Mouse (Mus musculus) hindbrain, embryonic 10.5 days (tissue): ENCODE measurements around the gene Nr3c2. TPM values are rescaled to one million over a fixed set of nuclear protein-coding genes. Genes with fewer than 3 reads are reported as not detected.
A peak's percentile ranks its signal among the peaks of the same experiment; 100 is the strongest.

Source experiments
- DNase-seq: peaks from one replicate; pipeline ENCODE4 v3.0.0-alpha.2; 2017; ENCODE audit warnings: low spot score
- H3K27ac ChIP-seq: fragments of 300-500 bp; sonication (generic); 2 replicates; pipeline ENCODE4 v1.5.1; 2016; ENCODE audit warnings: mild to moderate bottlenecking, moderate library complexity
- H3K27me3 ChIP-seq: fragments of 300-500 bp; sonication (generic); 2 replicates; pipeline ENCODE4 v1.6.1; 2016; ENCODE audit warnings: mild to moderate bottlenecking; ENCODE audit not compliant: poor library complexity, insufficient read depth, severe bottlenecking
- H3K36me3 ChIP-seq: fragments of 300-500 bp; sonication (generic); 2 replicates; pipeline ENCODE4 v1.6.1; 2016; ENCODE audit warnings: mild to moderate bottlenecking, moderate library complexity
- H3K4me1 ChIP-seq: fragments of 300-500 bp; sonication (generic); replicated peaks from 2 replicates; pipeline ENCODE4 v1.6.1; 2016; ENCODE audit warnings: mild to moderate bottlenecking
- H3K4me3 ChIP-seq: fragments of 300-500 bp; sonication (generic); 2 replicates; pipeline ENCODE4 v1.5.1; 2016; ENCODE audit warnings: mild to moderate bottlenecking, moderate library complexity
- H3K9me3 ChIP-seq: fragments of 300-500 bp; sonication (generic); 2 replicates; pipeline ENCODE4 v1.6.1; 2016; ENCODE audit warnings: mild to moderate bottlenecking, moderate library complexity
- WGBS: fragments of 180-500 bp; shearing (Covaris S2); methylation state at CpG from one replicate; pipeline ENCODE4 v1.1.7; 2016; 5-methylcytosine and 5-hydroxymethylcytosine counted together
- polyA plus RNA-seq: library from polyadenylated mRNA; unstranded; fragments of >200 nt; fragmentation: Nextera tagmentation; extraction: Ambion mirVana; gene quantifications from 2 replicates; pipeline ENCODE4 v1.2.1, GENCODE M21; 2016

The Nr3c2 gene
- polyA plus RNA-seq, 1 experiment from 2014 or later, result 0.72 TPM

DNA sequence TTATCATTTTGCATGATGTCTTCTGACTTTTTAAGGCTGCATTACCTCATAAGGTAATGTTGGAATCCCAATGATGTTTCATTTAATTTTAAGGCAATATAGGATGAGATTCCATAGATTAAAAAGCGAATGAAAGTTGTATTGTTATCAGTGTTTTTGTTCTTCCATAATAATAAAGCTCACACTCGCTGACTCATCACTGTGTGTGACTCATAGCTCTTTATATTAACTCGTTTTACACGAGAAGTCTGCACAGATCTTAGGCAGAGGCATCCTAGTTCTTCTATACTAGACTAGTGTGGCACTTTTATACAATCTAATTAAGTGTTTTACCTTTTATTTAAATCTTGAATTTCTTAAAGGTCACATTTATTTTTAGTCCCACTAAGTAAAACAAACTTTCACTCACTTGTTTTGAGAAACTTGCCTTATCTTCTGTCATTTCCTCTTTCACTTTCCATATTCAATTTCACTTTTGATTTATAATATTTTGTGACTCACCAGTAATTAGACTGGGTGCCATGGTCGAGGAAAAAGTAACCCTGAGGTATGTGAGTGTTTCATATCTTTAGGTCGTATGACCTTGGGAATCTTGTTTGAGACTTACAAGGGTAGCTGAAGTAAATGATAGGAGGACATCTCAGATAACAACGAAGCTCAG, 217.3 kb downstream of the Nr3c2 start:
- Histone ChIP-seq H3K4me3 (no peak overlapping the region), H3K27ac (no peak overlapping the region)
- 86% methylated on average over 7 of the region's 7 CpGs for WGBS

GRCm38 (mm10) chr8:77120810-77121570, 221.7 kb downstream of the Nr3c2 start:
- no peaks in the 10 kb centered on the region for H3K27me3 ChIP-seq
- no peak overlapping the region for H3K27ac ChIP-seq
- H3K4me3 ChIP-seq, result no peak overlapping the region
- H3K9me3 ChIP-seq, result no peaks in the 10 kb centered on the region
- 0 out of 2 replicates have a peak, but pooled peaks cover 2% of the 10 kb centered on the region for H3K4me1 ChIP-seq
- no peak for DNase-seq
- WGBS, result 73% methylated on average over 10 of the region's 10 CpGs
- no peaks in the 10 kb centered on the region for H3K36me3 ChIP-seq

More for the DNA sequence above, 217.3 kb downstream of the Nr3c2 start:
- DNase-seq, result no peak
- H3K36me3 ChIP-seq, result no peaks in the 10 kb centered on the region
- no peaks in the 10 kb centered on the region for H3K9me3 ChIP-seq
- 0 out of 2 replicates have a peak, but pooled peaks cover 2% of the 10 kb centered on the region for H3K4me1 ChIP-seq
- H3K27me3 ChIP-seq, result no peaks in the 10 kb centered on the region

DNA sequence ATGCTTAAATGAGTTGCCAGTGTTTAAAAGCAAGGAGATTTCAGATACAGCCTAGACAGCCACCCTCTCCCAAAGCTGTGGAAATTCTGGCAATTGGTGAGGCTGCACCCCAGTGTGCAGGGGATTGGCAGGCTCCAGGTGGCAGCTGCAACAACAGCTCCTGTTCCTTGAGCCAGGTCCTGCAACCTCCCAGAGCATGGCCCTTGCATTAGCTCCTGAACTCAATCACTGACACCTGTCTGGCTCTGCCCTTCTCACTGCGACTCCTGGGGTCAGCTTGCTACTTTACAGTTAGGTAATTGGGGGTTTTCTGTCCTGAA, 222.3 kb downstream of the Nr3c2 start:
- 50% methylated on average over 1 of the region's 1 CpGs for WGBS
- H3K27ac ChIP-seq, result no peak overlapping the region
- H3K36me3 ChIP-seq, result no peaks in the 10 kb centered on the region
- DNase-seq, result no peak
- no peaks in the 10 kb centered on the region for H3K9me3 ChIP-seq
- no peaks in the 10 kb centered on the region for H3K27me3 ChIP-seq
- no peak overlapping the region for H3K4me3 ChIP-seq
- 0 out of 2 replicates have a peak, but pooled peaks cover 2% of the 10 kb centered on the region for H3K4me1 ChIP-seq

DNA sequence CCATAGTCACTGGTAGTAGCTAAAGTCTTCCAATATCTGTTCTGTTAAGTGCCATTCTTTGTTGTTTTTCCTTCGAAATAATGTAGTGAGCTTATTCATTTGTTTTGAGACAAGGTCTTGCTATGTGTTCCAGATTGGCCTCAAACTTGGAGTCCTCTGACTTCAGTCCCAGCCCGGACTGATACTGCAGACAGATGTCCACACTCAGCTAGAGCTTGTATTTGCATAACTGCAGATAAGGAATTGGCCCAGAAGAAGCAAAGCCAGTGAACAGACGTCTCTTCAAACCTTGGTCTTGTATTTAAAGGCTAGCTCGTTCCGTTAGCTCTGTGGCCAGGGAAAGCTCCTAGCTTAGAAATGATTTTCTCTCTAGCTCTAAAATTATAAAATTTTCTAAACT, 223.1 kb downstream of the Nr3c2 start:
- DNase-seq, result no peak
- H3K36me3 ChIP-seq, result no peaks in the 10 kb centered on the region
- 0 out of 2 replicates have a peak, but pooled peaks cover 2% of the 10 kb centered on the region for H3K4me1 ChIP-seq
- H3K4me3 ChIP-seq, result no peak overlapping the region
- no peak overlapping the region for H3K27ac ChIP-seq
- no peaks in the 10 kb centered on the region for H3K9me3 ChIP-seq
- WGBS, result 77% methylated on average over 5 of the region's 5 CpGs
- H3K27me3 ChIP-seq, result no peaks in the 10 kb centered on the region

DNA sequence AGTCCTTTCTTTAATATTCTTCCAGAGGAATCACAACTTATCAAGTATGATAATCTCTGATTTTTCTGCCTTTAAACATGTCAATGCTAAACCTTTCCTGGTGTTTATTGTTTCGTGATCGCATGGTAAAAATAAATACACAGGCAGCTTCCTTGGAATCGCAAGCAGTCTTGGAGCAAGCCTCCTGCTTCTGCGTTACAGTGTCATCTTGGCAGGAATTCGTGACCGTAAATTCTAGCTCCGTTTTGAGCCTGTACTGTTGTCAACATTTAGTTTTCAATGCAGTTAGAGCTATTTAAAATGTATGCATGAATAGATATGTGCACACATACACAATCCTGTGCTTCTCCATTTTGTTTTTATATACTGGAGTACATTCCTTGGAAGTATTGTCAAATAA, 226.5 kb downstream of the Nr3c2 start:
- WGBS, result 97% methylated on average over 7 of the region's 7 CpGs

DNA sequence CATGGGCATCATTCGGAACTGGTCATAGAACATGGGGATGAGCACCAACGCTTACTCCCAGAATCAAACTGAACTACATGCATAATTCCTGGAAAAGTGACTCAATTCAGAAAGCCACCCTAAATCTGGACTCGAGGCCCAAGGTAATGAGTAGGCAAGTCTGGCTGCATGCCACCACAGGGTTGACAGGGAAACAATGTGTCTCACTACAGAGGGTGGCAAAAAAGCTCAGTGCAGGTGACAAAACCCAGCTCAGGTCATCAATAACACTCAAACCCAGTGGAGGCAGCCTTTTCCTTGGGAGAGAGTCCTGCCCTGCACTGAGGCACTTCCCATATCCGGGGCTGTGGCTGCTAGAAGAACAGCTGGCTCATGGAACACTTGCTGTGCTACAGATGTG, 228.8 kb downstream of the Nr3c2 start:
- Histone ChIP-seq H3K4me3 (no peak overlapping the region), H3K36me3 (no peaks in the 10 kb centered on the region), H3K4me1 (no peaks in the 10 kb centered on the region), H3K27ac (no peak overlapping the region), H3K9me3 (no peaks in the 10 kb centered on the region), H3K27me3 (no peaks in the 10 kb centered on the region)
- 90% methylated on average over 4 of the region's 4 CpGs for WGBS
- DNase-seq, result no peak

More for the DNA sequence above, 226.5 kb downstream of the Nr3c2 start:
- DNase-seq, result no peak
- H3K4me3 ChIP-seq, result no peak overlapping the region
- 0 out of 2 replicates have a peak, but pooled peaks cover 2% of the 10 kb centered on the region for H3K4me1 ChIP-seq
- H3K9me3 ChIP-seq, result no peaks in the 10 kb centered on the region
- no peaks in the 10 kb centered on the region for H3K27me3 ChIP-seq
- H3K27ac ChIP-seq, result no peak overlapping the region
- H3K36me3 ChIP-seq, result no peaks in the 10 kb centered on the region

GRCm38 (mm10) chr8:77132903-77133637, 233.8 kb downstream of the Nr3c2 start:
- WGBS, result 48% methylated on average over 11 of the region's 11 CpGs
- H3K36me3 ChIP-seq, result no peaks in the 10 kb centered on the region
- no peak overlapping the region for H3K27ac ChIP-seq
- DNase-seq, result no peak
- H3K4me1 ChIP-seq, result no peaks in the 10 kb centered on the region
- peaks cover 7% of the 10 kb centered on the region; the same call in 1 of the 2 replicates for H3K9me3 ChIP-seq
- H3K4me3 ChIP-seq, result no peak overlapping the region
- H3K27me3 ChIP-seq, result no peaks in the 10 kb centered on the region

GRCm38 (mm10) chr8:77133797-77134385, 234.6 kb downstream of the Nr3c2 start:
- H3K9me3 ChIP-seq, result peaks cover 7% of the 10 kb centered on the region; the same call in 1 of the 2 replicates
- no peak for DNase-seq
- H3K27me3 ChIP-seq, result no peaks in the 10 kb centered on the region
- H3K4me3 ChIP-seq, result no peak overlapping the region
- H3K27ac ChIP-seq, result no peak overlapping the region
- 74% methylated on average over 7 of the region's 7 CpGs for WGBS
- no peaks in the 10 kb centered on the region for H3K4me1 ChIP-seq
- no peaks in the 10 kb centered on the region for H3K36me3 ChIP-seq

DNA sequence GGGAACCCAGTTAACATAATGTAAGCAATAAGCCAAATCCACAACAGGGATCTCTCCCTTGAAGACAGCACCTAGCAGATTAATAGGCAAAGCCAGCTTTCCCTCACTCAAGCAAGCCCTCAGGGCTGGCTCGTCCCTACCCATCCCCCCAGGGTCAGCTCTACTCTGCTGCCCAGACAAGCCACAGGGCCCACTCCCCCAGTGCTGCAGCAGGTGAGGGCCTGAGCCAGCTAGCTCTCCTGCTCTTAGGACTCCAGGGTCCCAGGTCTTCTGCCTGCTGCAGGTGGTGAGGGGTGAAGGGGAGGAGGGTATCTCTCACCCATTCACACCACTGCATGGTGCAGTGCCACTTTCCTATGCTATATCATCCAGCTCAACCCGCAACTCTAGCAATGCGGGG, 246.0 kb downstream of the Nr3c2 start:
- H3K27ac ChIP-seq, result no peak overlapping the region
- H3K27me3 ChIP-seq, result no peaks in the 10 kb centered on the region
- no peak for DNase-seq
- no peaks in the 10 kb centered on the region for H3K36me3 ChIP-seq
- H3K4me3 ChIP-seq, result no peak overlapping the region
- H3K4me1 ChIP-seq, result no peaks in the 10 kb centered on the region
- peaks cover 5% of the 10 kb centered on the region; the same call in 1 of the 2 replicates for H3K9me3 ChIP-seq
- WGBS, result 77% methylated on average over 3 of the region's 3 CpGs

DNA sequence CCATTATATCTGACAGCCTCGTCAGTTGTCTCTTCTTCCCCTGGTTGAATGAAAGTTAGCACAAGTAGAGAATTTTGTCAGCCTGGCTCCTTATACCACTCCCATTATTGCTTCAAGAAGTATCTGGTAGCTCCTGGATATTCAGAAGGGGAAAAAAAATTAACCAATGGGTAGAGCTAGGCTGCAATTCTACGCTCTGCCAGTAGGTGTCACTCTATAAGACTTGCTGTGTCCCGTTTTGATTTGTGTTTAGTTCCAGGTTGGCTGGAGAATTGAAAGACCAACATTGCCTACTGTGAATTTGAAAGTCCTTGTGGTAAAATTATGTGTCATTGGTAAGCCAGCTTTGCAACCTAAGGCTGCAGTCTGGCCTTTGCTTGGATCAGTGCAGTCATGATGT, 255.3 kb downstream of the Nr3c2 start:
- Histone ChIP-seq H3K27me3 (no peaks in the 10 kb centered on the region), H3K27ac (no peak overlapping the region), H3K4me1 (no peaks in the 10 kb centered on the region), H3K9me3 (no peaks in the 10 kb centered on the region), H3K36me3 (no peaks in the 10 kb centered on the region), H3K4me3 (no peak overlapping the region)
- 48% methylated on average over 3 of the region's 3 CpGs for WGBS
- DNase-seq, result peak; percentile 18

- 94% methylated on average over 6 of the region's 6 CpGs for WGBS
- Histone ChIP-seq H3K36me3 (no peaks in the 10 kb centered on the region), H3K27me3 (no peaks in the 10 kb centered on the region), H3K4me3 (no peak overlapping the region), H3K27ac (no peak overlapping the region), H3K9me3 (no peaks in the 10 kb centered on the region), H3K4me1 (peaks cover 8% of the 10 kb centered on the region; the same call in 1 of the 2 replicates)
- DNase-seq, result no peak
These were observed 270.1 kb downstream of the Nr3c2 start for GRCm38 (mm10) chr8:77169320-77169719.

DNA sequence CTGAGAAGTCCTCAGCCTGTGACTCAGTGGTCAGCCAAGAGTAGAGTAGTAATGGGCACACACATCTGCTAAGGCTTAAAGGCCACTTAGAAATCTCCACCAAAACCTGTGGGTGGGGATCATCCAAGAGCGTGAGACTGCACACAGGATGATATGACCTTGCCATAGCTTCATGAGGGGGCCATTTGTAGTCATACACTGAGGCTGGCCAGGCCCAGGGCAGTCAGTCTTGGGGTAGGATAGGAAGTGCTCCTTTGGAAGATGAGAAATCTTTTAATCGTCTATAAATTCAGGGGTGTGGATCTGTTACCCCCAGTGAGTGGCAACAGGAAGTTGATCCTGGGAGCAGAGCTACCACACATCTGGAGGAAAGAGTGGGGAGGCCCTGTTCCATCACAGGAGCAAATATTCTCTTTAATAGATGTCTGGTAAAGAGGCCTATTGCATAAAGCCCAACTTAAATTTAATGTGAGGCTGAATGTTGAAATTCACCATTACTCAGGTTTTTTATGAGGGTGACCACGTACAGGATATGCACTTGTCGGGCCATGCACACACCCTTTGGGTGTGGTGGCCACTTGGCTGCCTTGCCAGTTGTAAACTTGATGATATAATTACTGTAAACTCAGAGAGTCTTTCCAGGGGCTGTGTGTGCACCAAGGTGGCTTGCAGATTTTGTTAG, 270.7 kb downstream of the Nr3c2 start:
- H3K4me1 ChIP-seq, result peaks cover 8% of the 10 kb centered on the region; the same call in 1 of the 2 replicates
- H3K27ac ChIP-seq, result no peak overlapping the region
- 90% methylated on average over 4 of the region's 4 CpGs for WGBS
- no peak overlapping the region for H3K4me3 ChIP-seq
- no peaks in the 10 kb centered on the region for H3K36me3 ChIP-seq
- no peak for DNase-seq
- no peaks in the 10 kb centered on the region for H3K9me3 ChIP-seq
- H3K27me3 ChIP-seq, result no peaks in the 10 kb centered on the region
